Comparison of ENCODE assay signal across 8 mouse cellular contexts in genomic region chr5:100414474-100415196, GRCm38 (mm10). TPM values are rescaled to one million over a fixed set of nuclear protein-coding genes. Genes with fewer than 3 reads are reported as not detected.
DNase-seq lines count a peak whose midpoint lies in the region; ATAC-seq and TF ChIP-seq lines count a peak whose summit lies in the region.

No protein-coding gene starts in this region.

- no peak for TF ChIP-seq CTCF in liver, adult 2 months (IDR thresholded peaks at IDR 0.05; ENCODE audit: low read depth, low read length)
- TF ChIP-seq CTCF in small intestine, adult 2 months (IDR thresholded peaks at IDR 0.05; ENCODE audit: extremely low read depth, insufficient read length, insufficient replicate concordance, low read depth, low read length), result no peak

- no peak for ATAC-seq in forebrain, embryonic 11.5 days (replicated peaks; ENCODE audit: low FRiP score)
- ATAC-seq in limb, embryonic 13.5 days (ENCODE audit: low FRiP score, low read depth), result no peak

- H3K4me1 ChIP-seq in liver, adult 2 months (ENCODE audit: control insufficient read depth, insufficient read depth, low read length), result peaks cover 23% of the 10 kb centered on the region
- H3K4me1 ChIP-seq in forebrain, embryonic 11.5 days (replicated peaks; ENCODE audit: control insufficient read depth, insufficient read depth, low read length), result peaks cover 2% of the 10 kb centered on the region; the same call in 1 of the 2 replicates
- H3K4me1 ChIP-seq in limb, embryonic 13.5 days, result peaks cover 23% of the 10 kb centered on the region
- peaks cover 14% of the 10 kb centered on the region for H3K4me1 ChIP-seq in small intestine, adult 2 months (ENCODE audit: control insufficient read depth, insufficient read depth, insufficient read length, low read length)

- H3K9me3 ChIP-seq in forebrain, embryonic 11.5 days (ENCODE audit: control insufficient read depth, low read length), result no peaks in the 10 kb centered on the region
- no peaks in the 10 kb centered on the region for H3K9me3 ChIP-seq in limb, embryonic 13.5 days

- peak overlapping the region; percentile 77 for H3K27ac ChIP-seq in liver, adult 2 months (replicated peaks; ENCODE audit: insufficient read depth, low read depth, low read length)
- no peak overlapping the region for H3K27ac ChIP-seq in forebrain, embryonic 11.5 days (ENCODE audit: low read depth, low read length)
- no peak overlapping the region for H3K27ac ChIP-seq in limb, embryonic 13.5 days
- peak overlapping the region; percentile 75 for H3K27ac ChIP-seq in small intestine, adult 2 months (ENCODE audit: insufficient read depth, low read depth, low read length)

- H3K79me2 ChIP-seq in liver, adult 2 months (ENCODE audit: control insufficient read depth, insufficient read depth, low read length), result peaks cover 16% of the 10 kb centered on the region; the same call in 1 of the 2 replicates

- no peaks in the 10 kb centered on the region for H3K27me3 ChIP-seq in liver, adult 2 months (ENCODE audit: control insufficient read depth, insufficient read depth, low read length)
- no peaks in the 10 kb centered on the region for H3K27me3 ChIP-seq in forebrain, embryonic 11.5 days (ENCODE audit: control insufficient read depth, insufficient read depth, low read length)
- H3K27me3 ChIP-seq in limb, embryonic 13.5 days, result no peaks in the 10 kb centered on the region
- H3K27me3 ChIP-seq in small intestine, adult 2 months (ENCODE audit: control insufficient read depth, insufficient read depth, low read length), result no peaks in the 10 kb centered on the region

- H3K4me2 ChIP-seq in forebrain, embryonic 11.5 days (ENCODE audit: low read depth, low read length, severe bottlenecking), result peak overlapping the region; percentile 52
- peak overlapping the region; percentile 71 for H3K4me2 ChIP-seq in limb, embryonic 13.5 days (replicated peaks)

- peaks cover 7% of the 10 kb centered on the region; the same call in 1 of the 2 replicates for H3K36me3 ChIP-seq in liver, adult 2 months (ENCODE audit: control insufficient read depth, insufficient read depth, low read length)
- peaks cover 2% of the 10 kb centered on the region; the same call in 1 of the 2 replicates for H3K36me3 ChIP-seq in forebrain, embryonic 11.5 days (ENCODE audit: control insufficient read depth, insufficient read depth, low read length)
- peaks cover 18% of the 10 kb centered on the region for H3K36me3 ChIP-seq in limb, embryonic 13.5 days
- peaks cover 9% of the 10 kb centered on the region for H3K36me3 ChIP-seq in small intestine, adult 2 months (ENCODE audit: control insufficient read depth, insufficient read depth, low read length)

- TF ChIP-seq POLR2A in liver, adult 2 months (IDR thresholded peaks at IDR 0.05; ENCODE audit: extremely low read depth, insufficient read depth, low read length), result no peak
- no peak for TF ChIP-seq POLR2A in small intestine, adult 2 months (IDR thresholded peaks at IDR 0.05; ENCODE audit: low read depth, low read length)

- peak overlapping the region; percentile 48 for H3K4me3 ChIP-seq in liver, adult 2 months (ENCODE audit: insufficient read depth, low read depth, low read length)
- peak overlapping the region; percentile 79 for H3K4me3 ChIP-seq in forebrain, embryonic 11.5 days (ENCODE audit: low read depth, low read length)
- peak overlapping the region; percentile 90 for H3K4me3 ChIP-seq in limb, embryonic 13.5 days
- H3K4me3 ChIP-seq in small intestine, adult 2 months (ENCODE audit: low read depth, low read length), result peak overlapping the region; percentile 54

- peak; percentile 50 for DNase-seq in liver, adult 2 months (ENCODE audit: extremely low read depth, low read depth, low spot score)
- no peak for DNase-seq in liver
- DNase-seq in forebrain, embryonic 11.5 days (ENCODE audit: low spot score), result no peak
- DNase-seq in layer of hippocampus, postnatal 36 days, result no peak
- no peak for DNase-seq in right cerebral cortex, adult 2 months (ENCODE audit: low spot score in 2 of 2)
- no peak for DNase-seq in urinary bladder, postnatal 14 days (ENCODE audit: low spot score)

- H3K9ac ChIP-seq in liver, adult 2 months (ENCODE audit: low read depth, low read length), result peak overlapping the region; percentile 47
- no peak overlapping the region for H3K9ac ChIP-seq in forebrain, embryonic 11.5 days (ENCODE audit: low read length)
- peak overlapping the region; percentile 91 for H3K9ac ChIP-seq in limb, embryonic 13.5 days

- WGBS in liver, adult 2 months, result 8% methylated on average over 11 of the region's 11 CpGs
- 81% methylated on average over 11 of the region's 11 CpGs for WGBS in forebrain, embryonic 11.5 days
- 46% methylated on average over 11 of the region's 11 CpGs for WGBS in limb, embryonic 13.5 days
- 10% methylated on average over 11 of the region's 11 CpGs for WGBS in small intestine, adult 2 months

RNA-seq across cellular contexts. Expression of gene Sec31a, which starts 1.4 kb away (rescaled TPM):
- total RNA-seq in liver, adult 2 months (2014; rRNA removed), result 76.1 and 84.8 TPM in 2 replicates
- polyA plus RNA-seq in liver, adult 2 months (2012; rRNA removed), result 162 and 188 TPM in 2 replicates
- polyA plus RNA-seq in forebrain, embryonic 11.5 days (2014; fragmentation: Nextera tagmentation; extraction: Ambion mirVana), result 109 and 117 TPM in 2 replicates
- 208 and 231 TPM in 2 replicates for polyA plus RNA-seq in limb, embryonic 13.5 days (2015; fragmentation: Nextera tagmentation; extraction: Ambion mirVana)
- polyA plus RNA-seq in small intestine, adult 2 months (2012; rRNA removed), result 331 and 688 TPM in 2 replicates
- 100 to 1,000 TPM in 1 of 2 experiments, 10 to 100 TPM in 1; 95.7 to 112 TPM for total RNA-seq in layer of hippocampus, postnatal 36 days (2021)

Comparison
In these comparisons a context has a peak if more than half of its experiments do, and no peak if none do; other contexts are left out.
1. H3K27ac ChIP-seq: peak in liver, adult 2 months (single experiment) and small intestine, adult 2 months (single experiment); none in forebrain, embryonic 11.5 days (single experiment) and limb, embryonic 13.5 days (single experiment).
2. Peak in every context shown above with its lines, with median percentiles within 50 percentile points of each other: H3K4me3 ChIP-seq.